Mouse (Mus musculus) embryonic facial prominence, embryonic 15.5 days (tissue): ENCODE measurements around the gene Mta1. TPM values are rescaled to one million over a fixed set of nuclear protein-coding genes. Genes with fewer than 3 reads are reported as not detected.

Experiments used
- ATAC-seq: fragments of 200-750 bp; cut with Nextera tagmentation; 2 replicates; pipeline ENCODE4 v1.8.0; 2017; ENCODE audit warnings: low read depth, moderate TSS enrichment; ENCODE audit not compliant: insufficient number of reproducible peaks, low FRiP score, low TSS enrichment
- H3K27ac ChIP-seq: fragments of 300-500 bp; sonication (generic); replicated peaks from 2 replicates; pipeline ENCODE4 v1.5.1; 2015; ENCODE audit warnings: mild to moderate bottlenecking, inconsistent platforms
- H3K27me3 ChIP-seq: fragments of 300-500 bp; sonication (generic); 2 replicates; pipeline ENCODE4 v1.6.1; 2015; ENCODE audit warnings: inconsistent platforms
- H3K36me3 ChIP-seq: fragments of 300-500 bp; sonication (generic); 2 replicates; pipeline ENCODE4 v1.6.1; 2015; ENCODE audit warnings: mild to moderate bottlenecking, inconsistent platforms
- H3K4me1 ChIP-seq: fragments of 300-500 bp; sonication (generic); 2 replicates; pipeline ENCODE4 v1.6.1; 2015; ENCODE audit warnings: inconsistent platforms
- H3K4me2 ChIP-seq: fragments of 300-500 bp; sonication (generic); replicated peaks from 2 replicates; pipeline ENCODE4 v1.6.1; 2015; ENCODE audit warnings: mild to moderate bottlenecking, inconsistent platforms
- H3K4me3 ChIP-seq: fragments of 300-500 bp; sonication (generic); replicated peaks from 2 replicates; pipeline ENCODE4 v1.5.1; 2015; ENCODE audit warnings: mild to moderate bottlenecking, inconsistent platforms
- H3K9ac ChIP-seq: fragments of 300-500 bp; sonication (generic); 2 replicates; pipeline ENCODE4 v1.6.1; 2015; ENCODE audit warnings: inconsistent platforms
- H3K9me3 ChIP-seq: fragments of 300-500 bp; sonication (generic); replicated peaks from 2 replicates; pipeline ENCODE4 v1.6.1; 2016; ENCODE audit warnings: inconsistent platforms
- WGBS: fragments of 180-500 bp; shearing (Covaris S2); methylation state at CpG from one replicate; pipeline ENCODE4 v1.1.7; 2015; 5-methylcytosine and 5-hydroxymethylcytosine counted together
- microRNA-seq: library from miRNA; unstranded; fragments of <30 nt; microRNA quantifications from one replicate; pipeline ENCODE4, GENCODE M21; 2016; ENCODE audit warnings: borderline number of aligned reads
- polyA plus RNA-seq: library from polyadenylated mRNA; unstranded; fragments of >200 nt; fragmentation: Nextera tagmentation; extraction: Ambion mirVana; gene quantifications from 2 replicates; pipeline ENCODE4 v1.2.1, GENCODE M21; 2015

The Mta1 gene
- polyA plus RNA-seq, 1 experiment from 2014 or later, result 14.7 TPM

DNA sequence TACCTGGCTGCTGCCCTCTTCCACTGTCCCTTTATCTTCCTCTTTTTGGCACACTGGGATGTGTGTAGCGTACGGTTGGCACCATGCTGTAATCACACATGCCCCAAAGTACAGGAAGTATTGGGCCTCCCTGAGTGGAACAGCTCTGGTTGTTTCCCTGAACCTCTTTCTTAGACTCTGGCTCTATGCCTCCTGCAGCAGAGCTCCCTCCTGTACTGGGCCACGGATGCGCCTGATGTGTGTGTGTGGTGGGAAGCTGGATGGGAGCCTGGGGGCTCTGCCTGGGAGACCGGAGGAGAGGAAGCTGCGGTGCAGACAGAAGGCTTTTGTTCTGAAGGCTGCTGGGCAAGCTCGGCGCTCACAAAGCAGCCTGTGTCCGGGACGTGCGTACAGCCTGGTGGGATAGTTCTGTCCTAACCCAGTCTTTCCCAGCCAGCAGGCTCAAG, 65.5 kb downstream of the Mta1 start:
- ATAC-seq, result peak; percentile 41; the same call in 1 of the 2 replicates
- 40% methylated on average over 11 of the region's 11 CpGs for WGBS
- Histone ChIP-seq H3K4me1 (peaks cover 15% of the 10 kb centered on the region; the same call in 1 of the 2 replicates), H3K9ac (no peak overlapping the region), H3K4me2 (no peak overlapping the region), H3K36me3 (peaks cover 7% of the 10 kb centered on the region; the same call in 1 of the 2 replicates), H3K4me3 (no peak overlapping the region), H3K27me3 (no peaks in the 10 kb centered on the region), H3K9me3 (no peaks in the 10 kb centered on the region), H3K27ac (peak overlapping the region; percentile 45)

DNA sequence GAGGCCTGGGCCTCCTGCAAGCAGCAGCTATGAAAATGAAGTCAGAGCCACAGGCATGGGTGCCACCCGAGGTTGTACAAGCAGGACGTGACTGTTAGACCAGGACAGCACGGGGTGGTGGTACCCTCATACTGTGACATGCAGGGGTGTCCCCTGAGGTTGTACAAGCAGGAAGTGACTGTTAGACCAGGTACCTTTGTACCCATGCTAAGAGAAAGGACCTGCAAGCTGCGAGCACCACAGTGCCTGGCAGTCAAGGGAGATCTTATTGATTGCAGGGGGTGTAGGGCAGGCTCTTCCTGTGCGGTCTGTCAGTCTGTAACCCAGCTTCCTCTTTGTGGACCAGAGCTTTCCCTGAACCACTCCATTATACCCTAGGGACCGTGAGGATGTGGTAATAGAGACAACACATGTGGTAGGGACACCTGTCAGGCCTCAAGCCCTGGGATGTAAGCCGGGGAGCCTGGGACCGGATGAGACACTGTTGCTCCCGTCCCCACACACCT, 70.0 kb downstream of the Mta1 start:
- 83% methylated on average over 9 of the region's 9 CpGs for WGBS
- Histone ChIP-seq H3K4me2 (no peak overlapping the region), H3K4me1 (peaks cover 12% of the 10 kb centered on the region; the same call in 1 of the 2 replicates), H3K27ac (no peak overlapping the region), H3K9ac (no peak overlapping the region), H3K4me3 (no peak overlapping the region), H3K27me3 (no peaks in the 10 kb centered on the region), H3K9me3 (no peaks in the 10 kb centered on the region), H3K36me3 (peaks cover 3% of the 10 kb centered on the region; the same call in 1 of the 2 replicates)
- no peak for ATAC-seq

DNA sequence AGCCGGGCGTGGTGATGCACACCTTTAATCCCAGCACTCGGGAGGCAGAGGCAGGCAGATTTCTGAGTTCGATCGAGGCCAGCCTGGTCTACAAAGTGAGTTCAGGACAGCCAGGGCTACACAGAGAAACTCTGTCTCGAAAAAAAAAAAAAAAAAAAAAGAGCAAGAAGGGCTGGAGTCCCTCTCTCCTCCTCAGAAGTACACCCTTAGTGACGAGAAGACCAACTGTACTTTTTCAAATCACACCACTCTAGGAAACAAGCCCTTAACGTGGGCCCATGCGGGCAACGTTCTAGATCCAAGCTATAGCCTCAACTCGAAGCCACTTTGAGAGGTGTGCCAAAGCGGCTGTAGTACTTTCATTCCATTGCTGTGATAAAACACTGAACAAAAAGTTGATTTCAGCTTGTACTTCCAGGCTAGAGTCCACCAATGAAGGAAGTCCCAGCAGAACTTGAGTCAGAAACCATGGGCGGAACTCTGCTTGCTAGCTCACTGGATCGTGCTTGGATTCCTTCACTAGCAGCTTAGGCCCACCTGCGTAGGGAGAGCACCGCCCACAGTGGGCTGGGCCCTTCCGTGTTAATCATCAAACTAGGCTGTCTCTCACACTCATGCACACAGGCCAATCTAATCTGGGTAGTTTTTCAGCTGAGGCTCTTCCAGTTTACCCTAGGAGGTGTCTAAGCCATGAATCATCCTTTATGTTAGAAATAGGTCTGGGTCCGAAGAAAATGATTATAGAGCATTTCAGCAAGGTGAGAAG, 79.1 kb downstream of the Mta1 start:
- Histone ChIP-seq H3K9ac (no peak overlapping the region), H3K4me2 (no peak overlapping the region), H3K27me3 (no peaks in the 10 kb centered on the region), H3K36me3 (no peaks in the 10 kb centered on the region), H3K4me3 (no peak overlapping the region), H3K9me3 (no peaks in the 10 kb centered on the region), H3K27ac (no peak overlapping the region), H3K4me1 (no peaks in the 10 kb centered on the region)
- 87% methylated on average over 18 of the region's 18 CpGs for WGBS
- ATAC-seq, result no peak

DNA sequence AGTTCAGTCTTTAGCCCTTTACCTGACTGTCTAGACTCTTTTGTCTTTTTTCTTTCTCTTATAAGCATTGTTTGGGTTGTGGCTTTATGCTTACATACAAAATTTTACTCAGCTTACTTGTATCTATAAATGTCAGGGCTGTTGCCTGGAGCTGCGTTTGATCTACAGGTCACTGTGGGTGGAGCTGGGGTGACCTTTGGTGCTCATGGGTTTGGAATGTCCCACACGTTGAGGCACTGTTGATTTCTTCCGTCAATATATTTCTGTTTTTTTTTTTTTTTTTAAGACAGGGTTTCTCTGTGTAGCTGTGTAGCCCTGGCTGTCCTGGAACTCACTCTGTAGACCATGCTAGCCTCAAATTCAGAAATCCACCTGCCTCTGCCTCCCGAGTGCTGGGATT, 82.9 kb downstream of the Mta1 start:
- peaks cover 2% of the 10 kb centered on the region for H3K4me1 ChIP-seq
- H3K27ac ChIP-seq, result no peak overlapping the region
- H3K36me3 ChIP-seq, result no peaks in the 10 kb centered on the region
- 44% methylated on average over 4 of the region's 4 CpGs for WGBS
- no peak overlapping the region for H3K4me3 ChIP-seq
- ATAC-seq, result no peak
- H3K4me2 ChIP-seq, result no peak overlapping the region
- H3K9ac ChIP-seq, result no peak overlapping the region
- H3K9me3 ChIP-seq, result no peaks in the 10 kb centered on the region
- H3K27me3 ChIP-seq, result peaks cover 8% of the 10 kb centered on the region

DNA sequence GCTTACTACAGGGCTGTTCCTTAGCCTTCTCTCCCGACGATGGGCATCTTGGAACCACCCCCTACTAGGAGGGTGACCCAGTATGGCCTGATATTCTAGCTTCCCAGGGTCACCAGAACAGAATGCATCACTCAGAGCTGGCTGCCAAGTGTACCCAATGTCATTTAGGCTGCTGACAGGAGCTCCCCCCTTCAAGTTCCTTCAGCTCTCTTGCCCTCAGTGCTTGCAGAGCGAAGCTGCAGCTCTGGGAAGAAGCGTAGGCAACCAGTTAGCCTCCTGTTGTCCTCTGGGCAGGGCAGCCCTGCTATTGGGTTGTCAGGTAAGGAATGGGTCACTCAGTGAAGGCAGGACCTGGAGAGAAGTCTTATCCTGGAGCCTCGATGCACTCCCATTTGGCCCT, 86.9 kb downstream of the Mta1 start:
- WGBS, result 58% methylated on average over 5 of the region's 5 CpGs
- no peak overlapping the region for H3K27ac ChIP-seq
- H3K4me1 ChIP-seq, result peaks cover 22% of the 10 kb centered on the region
- H3K27me3 ChIP-seq, result peaks cover 30% of the 10 kb centered on the region
- 0 out of 2 replicates have a peak, but pooled peaks cover 10% of the 10 kb centered on the region for H3K36me3 ChIP-seq
- no peak overlapping the region for H3K9ac ChIP-seq
- H3K9me3 ChIP-seq, result no peaks in the 10 kb centered on the region
- H3K4me2 ChIP-seq, result no peak overlapping the region
- H3K4me3 ChIP-seq, result no peak overlapping the region
- no peak for ATAC-seq

DNA sequence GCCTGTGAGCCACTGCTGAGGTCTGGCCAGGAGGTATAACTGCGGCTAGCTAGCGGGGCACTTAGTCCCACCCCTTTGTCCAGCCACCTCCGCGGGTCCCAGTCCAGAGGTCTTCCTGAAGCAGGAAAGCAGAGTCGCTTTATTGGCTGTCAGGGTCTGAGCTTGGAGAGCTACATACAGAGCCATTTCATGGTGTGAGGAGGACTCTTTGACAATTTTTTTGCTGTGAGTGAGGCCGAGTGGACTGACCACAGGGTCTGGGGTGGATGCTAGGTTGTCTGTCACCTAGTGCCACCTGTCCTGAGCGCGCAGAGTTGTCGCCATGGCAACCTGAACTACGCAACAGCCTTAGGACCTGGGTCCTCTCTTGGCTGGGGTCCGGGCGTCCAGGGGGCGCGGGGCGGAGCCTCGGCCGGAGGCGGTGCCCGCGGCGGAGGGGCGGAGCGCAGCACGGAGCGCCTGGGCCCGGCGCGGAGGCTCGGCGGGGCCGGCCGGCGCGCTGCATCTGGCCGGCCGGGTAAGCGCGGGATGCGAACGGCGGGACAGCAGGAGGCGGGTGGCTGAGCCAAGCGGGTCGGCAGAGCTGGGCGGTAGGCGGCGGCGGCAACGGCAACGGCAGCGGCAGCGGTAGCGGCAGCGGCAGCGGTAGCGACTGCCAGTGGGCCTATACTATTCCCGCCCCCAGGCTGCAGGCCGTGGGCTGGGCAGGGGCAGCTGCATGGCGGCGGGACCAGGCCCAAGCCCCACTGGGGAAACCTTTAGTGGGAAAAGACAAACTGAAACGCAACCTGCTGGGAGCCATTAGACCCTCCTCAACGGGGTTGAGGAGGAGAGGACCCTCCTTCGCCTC, 87.6 kb downstream of the Mta1 start, which contains the start of gene Tmem121:
Gene Tmem121 (plus strand): TSS at position 489 of the 850 bp plus-strand sequence.
- 2% methylated on average over 63 of the region's 63 CpGs for WGBS
- H3K9me3 ChIP-seq, result no peaks in the 10 kb centered on the region
- peak within 1 kb of the TSS; percentile 70 for H3K4me2 ChIP-seq
- H3K36me3 ChIP-seq, result 0 out of 2 replicates have a peak, but pooled peaks cover 10% of the 10 kb centered on the region
- peaks cover 30% of the 10 kb centered on the region for H3K27me3 ChIP-seq
- peaks cover 22% of the 10 kb centered on the region for H3K4me1 ChIP-seq
- peak within 1 kb of the TSS; percentile 58 for H3K4me3 ChIP-seq
- peak within 1 kb of the TSS; percentile 54 for H3K9ac ChIP-seq
- ATAC-seq, result peak; percentile 47; the same call in 1 of the 2 replicates
- H3K27ac ChIP-seq, result no peak within 1 kb of the TSS

DNA sequence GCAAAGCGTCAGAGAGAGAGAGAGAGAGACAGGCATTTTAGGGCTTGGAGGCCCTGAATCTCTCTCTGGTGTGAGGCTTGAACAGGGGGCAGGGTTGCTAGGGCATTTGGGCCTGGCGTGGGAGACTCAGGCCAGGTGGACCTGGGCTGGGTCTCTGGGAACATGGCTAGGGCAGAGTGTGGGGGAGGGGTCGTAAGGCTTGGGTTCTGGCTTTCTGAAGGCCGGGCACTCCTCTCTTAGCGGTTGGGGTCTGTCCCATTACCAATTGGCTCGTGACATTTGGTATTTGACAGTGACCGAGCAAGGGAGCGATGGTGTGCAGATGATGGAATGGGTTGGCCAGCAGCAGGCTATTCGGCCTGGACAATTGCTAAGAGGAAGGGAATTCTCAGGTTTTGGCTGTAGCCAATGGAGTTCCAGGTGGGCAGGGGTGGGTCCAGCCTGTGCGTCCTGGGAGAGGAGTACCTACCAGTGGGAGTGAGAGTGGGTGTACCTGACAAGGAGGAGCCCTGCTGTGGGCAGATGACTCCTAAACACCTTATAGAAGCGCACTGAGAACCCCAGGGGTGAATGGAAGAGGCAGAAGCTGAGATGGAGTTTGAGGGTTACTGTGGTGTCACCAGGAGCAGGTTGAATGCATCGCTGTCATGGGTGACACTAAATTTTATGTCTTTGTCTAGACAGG, 88.4 kb downstream of the Mta1 start:
- no peak overlapping the region for H3K27ac ChIP-seq
- H3K4me1 ChIP-seq, result peaks cover 26% of the 10 kb centered on the region
- no peaks in the 10 kb centered on the region for H3K9me3 ChIP-seq
- no peak for ATAC-seq
- H3K9ac ChIP-seq, result peak overlapping the region; percentile 54
- peaks cover 30% of the 10 kb centered on the region for H3K27me3 ChIP-seq
- WGBS, result 43% methylated on average over 12 of the region's 12 CpGs
- peak overlapping the region; percentile 58 for H3K4me3 ChIP-seq
- 0 out of 2 replicates have a peak, but pooled peaks cover 10% of the 10 kb centered on the region for H3K36me3 ChIP-seq
- H3K4me2 ChIP-seq, result peak overlapping the region; percentile 70

Small RNA genes within 50 kb of the gene (microRNA-seq; reads per million reads assigned to microRNA genes)
- gene Gm44471, result not detected

Other genes with a start within 250 kb of the Mta1 start
- gene Gpr132, start 230.1 kb upstream of the Mta1 start, polyA plus RNA-seq, result 0.35 and 0.41 TPM in 2 replicates
- gene Jag2, start 168.5 kb upstream of the Mta1 start, polyA plus RNA-seq, result 13.0 and 14.3 TPM in 2 replicates
- 93.4 and 94.7 TPM in 2 replicates for gene Nudt14, start 156.2 kb upstream of the Mta1 start, polyA plus RNA-seq
- 28.9 and 31.5 TPM in 2 replicates for gene Btbd6, start 121.8 kb upstream of the Mta1 start, polyA plus RNA-seq
- 62.4 and 70.9 TPM in 2 replicates for gene Brf1, start 97.6 kb upstream of the Mta1 start, polyA plus RNA-seq
- 17.4 and 19.9 TPM in 2 replicates for gene Pacs2, start 83.8 kb upstream of the Mta1 start, polyA plus RNA-seq
- 0.20 TPM in 1 of 2 replicates, not detected in the other for gene Tex22, start 23.8 kb upstream of the Mta1 start, polyA plus RNA-seq
- 150 and 162 TPM in 2 replicates for gene Crip2, start 42.0 kb downstream of the Mta1 start, polyA plus RNA-seq
- gene Crip1, start 48.0 kb downstream of the Mta1 start, polyA plus RNA-seq, result 436 and 462 TPM in 2 replicates
- 29.6 and 36.8 TPM in 2 replicates for gene Tedc1, start 58.1 kb downstream of the Mta1 start, polyA plus RNA-seq
- gene Tmem121, start 87.7 kb downstream of the Mta1 start, polyA plus RNA-seq, result 17.0 and 17.5 TPM in 2 replicates